Mouse (Mus musculus) ES-Bruce4 (cell line): ENCODE measurements around the gene Musk.

ENCODE experiments used
- CTCF ChIP-seq: IDR thresholded peaks from one replicate; pipeline ENCODE4 v1.8.1; 2011; ENCODE audit warnings: low read depth, low read length
- POLR2A ChIP-seq: IDR thresholded peaks from one replicate; pipeline ENCODE4 v1.8.1; 2011; ENCODE audit warnings: low read length; ENCODE audit not compliant: insufficient read depth

GRCm38 (mm10) chr4:58304564-58304963 is 18.8 kb downstream of the Musk start:
- TF ChIP-seq CTCF = no peak
- TF ChIP-seq POLR2A = no peak
